Mouse (Mus musculus) cerebellum, adult 11 months (tissue): ENCODE measurements around the gene Runx2.

Experiments
- DNase-seq: peaks from one replicate; pipeline ENCODE4 v3.0.0; 2022

Gene Runx2

DNA sequence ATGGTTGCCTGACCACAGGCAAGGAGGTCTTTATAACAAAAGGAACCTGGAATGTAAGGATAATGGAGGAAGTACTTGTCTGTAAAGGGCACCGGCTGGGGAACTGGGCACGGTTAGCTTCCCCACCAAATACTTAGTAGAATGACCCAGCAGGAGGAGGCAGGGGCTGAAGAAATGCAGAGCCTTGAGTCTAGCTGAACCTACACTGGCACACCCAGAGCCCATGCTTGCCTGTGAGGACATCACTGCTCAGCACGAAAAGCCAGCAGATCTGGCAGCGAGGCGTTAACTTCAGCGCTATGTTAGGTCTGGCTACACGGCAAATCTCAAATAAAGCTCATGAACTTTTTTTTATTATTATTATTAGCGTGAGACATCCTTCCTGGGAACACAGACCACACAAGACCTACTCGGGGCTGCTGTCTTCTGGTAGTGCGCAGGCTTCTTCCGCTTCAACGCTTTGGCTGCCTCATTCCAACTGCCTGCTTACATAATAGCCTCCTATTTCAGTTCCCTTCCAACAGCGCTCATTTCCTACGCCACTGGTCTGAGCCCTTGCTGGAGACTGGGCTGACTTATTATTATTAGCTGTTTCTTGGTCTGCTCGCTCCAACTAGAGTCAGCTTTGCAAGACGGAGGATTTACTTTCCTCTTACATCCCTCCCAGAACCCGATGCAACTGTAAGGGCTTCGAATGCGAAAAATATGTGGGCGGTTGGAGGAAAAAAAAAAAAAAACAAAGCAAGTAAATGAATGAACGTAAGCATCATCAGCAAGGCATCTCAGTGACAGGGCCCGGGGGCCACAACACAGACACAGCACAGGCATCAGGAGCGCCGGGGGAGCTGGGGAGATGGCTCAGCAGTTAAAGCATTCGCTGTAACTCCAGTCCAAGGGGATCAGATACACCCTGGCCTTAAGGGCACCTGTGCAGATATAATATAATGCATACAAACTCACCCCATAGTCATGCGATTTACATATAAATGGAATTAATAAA lies 200.6 kb downstream of the Runx2 start:
- peak; percentile 82 for DNase-seq

DNA sequence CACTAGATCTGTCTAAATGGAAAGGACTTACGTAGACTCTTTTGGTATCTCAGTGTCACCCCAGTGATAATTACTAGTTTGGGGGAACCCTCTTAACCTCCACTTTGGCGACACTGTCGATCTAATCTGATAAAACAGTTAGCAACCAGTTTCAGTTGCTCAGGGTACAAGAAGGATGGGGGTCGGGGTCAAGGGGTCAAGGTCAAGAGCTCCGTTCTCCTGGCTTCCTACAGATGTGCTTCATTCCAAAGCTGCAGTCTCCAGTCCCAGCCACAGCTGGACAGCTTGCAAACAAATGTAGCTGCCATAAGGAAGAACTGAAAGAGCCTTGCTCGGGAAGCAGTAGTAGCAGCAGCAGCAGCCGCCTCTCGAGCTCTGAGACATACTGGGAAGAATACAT lies 202.0 kb downstream of the Runx2 start:
- DNase-seq, result peak; percentile 11

- DNase-seq, result no peak
Measured at GRCm38 (mm10) chr17:44612002-44612401, 202.6 kb downstream of the Runx2 start.

- no peak for DNase-seq
Measured at GRCm38 (mm10) chr17:44611543-44611942, 203.1 kb downstream of the Runx2 start.

- DNase-seq, result no peak
Measured at GRCm38 (mm10) chr17:44610828-44611227, 203.8 kb downstream of the Runx2 start.

- DNase-seq, result no peak
Measured at GRCm38 (mm10) chr17:44609897-44610641, 204.5 kb downstream of the Runx2 start.

- DNase-seq, result no peak
Measured at GRCm38 (mm10) chr17:44609356-44609755, 205.2 kb downstream of the Runx2 start.

DNA sequence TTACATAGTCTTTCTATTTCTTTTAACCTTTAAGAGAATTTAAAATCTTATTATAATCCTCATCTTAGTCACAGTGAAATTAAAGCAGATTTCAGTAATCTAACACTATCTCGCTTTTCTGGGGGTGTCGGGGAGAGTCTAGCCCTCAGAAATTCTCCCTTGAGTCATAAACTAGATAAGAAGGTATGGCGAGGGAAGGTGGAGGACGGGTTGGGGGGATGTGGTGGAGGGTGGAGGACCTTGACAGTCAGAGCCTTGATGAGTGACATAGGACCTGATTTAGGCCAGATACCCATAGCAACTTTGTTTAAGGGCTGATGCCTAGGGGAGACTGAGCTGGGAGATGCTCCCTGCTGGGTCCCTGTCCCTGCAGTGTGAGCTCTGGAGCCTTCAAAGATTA lies 205.7 kb downstream of the Runx2 start:
- DNase-seq, result no peak

GRCm38 (mm10) chr17:44607383-44607782 lies 207.2 kb downstream of the Runx2 start:
- DNase-seq, result no peak

DNA sequence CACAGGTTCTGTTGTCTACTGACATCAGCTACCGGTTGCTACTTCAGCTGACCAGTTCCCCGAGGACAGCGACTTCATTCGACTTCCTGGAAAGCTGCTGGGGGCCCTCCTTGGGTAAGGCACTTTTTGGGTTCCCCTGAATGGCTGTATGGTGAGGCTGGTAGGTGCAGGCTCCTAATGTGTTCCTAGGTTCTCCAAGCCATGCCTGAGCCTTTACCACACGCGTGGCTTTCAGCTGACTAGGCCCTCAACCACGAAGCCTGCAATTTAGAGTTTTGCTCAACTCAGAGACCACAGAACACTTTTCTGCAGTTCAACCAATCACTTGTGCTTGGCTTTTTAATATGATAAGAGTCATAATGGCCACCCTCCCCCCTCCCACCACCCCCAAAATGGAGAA lies 208.4 kb downstream of the Runx2 start:
- DNase-seq, result no peak

DNA sequence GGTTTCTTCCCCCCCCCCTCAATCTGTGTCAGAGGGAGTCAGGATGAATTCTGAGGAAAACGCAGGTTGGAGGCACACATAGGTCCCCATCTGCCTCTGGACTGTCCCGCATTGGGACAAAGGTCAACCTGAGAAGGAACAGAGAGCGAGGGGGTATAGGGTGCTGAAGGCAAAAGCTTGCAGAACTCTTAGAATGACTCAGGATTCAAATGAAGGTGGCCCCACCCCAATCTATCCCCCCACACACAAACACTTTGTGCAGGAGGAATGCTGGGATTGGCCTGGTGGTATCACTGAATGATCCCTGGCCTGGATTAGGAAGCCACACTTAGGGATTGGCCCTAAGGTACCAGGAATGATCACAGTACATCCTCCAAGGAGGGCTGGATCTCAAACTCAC lies 208.8 kb downstream of the Runx2 start:
- no peak for DNase-seq

DNA sequence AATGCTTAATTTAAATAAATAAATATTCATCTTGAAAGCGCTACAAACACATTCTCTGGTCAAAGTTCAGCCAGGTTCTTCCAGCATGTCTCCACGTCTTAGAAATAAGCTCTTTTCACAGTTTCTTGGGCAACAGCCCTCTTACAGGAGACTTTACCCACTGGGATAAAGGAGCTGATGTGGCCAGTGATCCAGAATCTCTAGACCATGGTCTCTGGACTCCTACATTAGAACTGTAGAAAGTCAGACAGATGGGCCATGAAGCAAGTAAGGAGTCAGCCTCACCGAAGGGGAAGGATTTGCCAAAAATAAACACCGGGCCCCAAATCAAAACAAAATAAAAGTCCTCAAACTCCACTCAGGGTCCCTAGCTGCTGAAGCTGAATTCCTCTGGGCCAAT lies 211.4 kb downstream of the Runx2 start:
- no peak for DNase-seq

- no peak for DNase-seq
Measured at GRCm38 (mm10) chr17:44601317-44602021, 213.1 kb downstream of the Runx2 start.

DNA sequence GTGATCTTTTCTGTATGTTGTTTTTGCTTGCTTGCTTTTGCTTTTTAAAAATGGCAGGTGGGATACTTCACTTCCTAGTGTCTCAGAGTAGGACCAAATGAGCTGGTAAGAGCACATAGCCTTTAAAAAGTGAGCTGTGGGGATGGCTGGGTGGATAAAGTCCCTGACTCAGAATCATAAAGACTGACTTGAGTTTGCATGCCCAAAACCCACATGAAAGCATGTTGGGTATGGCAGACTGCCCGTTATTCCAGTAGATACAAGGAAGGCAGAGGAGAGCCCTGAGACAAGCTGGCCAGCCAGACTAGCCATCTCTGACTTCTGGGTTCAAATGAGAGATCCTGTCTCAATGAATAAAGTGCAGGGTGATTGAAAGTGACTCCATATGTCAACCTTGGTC lies 214.7 kb downstream of the Runx2 start:
- no peak for DNase-seq

GRCm38 (mm10) chr17:44599132-44599531 lies 215.5 kb downstream of the Runx2 start:
- no peak for DNase-seq

GRCm38 (mm10) chr17:44597918-44598504 lies 216.6 kb downstream of the Runx2 start:
- DNase-seq, result no peak

DNA sequence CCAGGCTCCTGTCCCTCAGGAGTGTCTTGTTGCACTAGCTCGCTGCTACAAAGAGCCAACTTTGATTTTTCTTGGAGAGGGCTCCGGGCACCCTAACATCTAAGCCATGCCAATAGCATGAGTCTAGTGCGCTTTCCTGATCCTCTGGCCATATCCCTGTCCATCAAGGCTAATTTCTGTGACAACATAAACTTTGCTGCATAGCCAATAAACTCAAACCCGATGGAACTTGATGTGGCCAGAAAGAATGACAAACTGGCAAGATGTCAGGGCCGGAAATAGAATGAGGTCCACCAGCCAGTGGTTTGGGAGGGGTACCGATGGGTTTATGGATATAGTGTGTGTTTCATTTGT lies 221.9 kb downstream of the Runx2 start:
- no peak for DNase-seq

DNA sequence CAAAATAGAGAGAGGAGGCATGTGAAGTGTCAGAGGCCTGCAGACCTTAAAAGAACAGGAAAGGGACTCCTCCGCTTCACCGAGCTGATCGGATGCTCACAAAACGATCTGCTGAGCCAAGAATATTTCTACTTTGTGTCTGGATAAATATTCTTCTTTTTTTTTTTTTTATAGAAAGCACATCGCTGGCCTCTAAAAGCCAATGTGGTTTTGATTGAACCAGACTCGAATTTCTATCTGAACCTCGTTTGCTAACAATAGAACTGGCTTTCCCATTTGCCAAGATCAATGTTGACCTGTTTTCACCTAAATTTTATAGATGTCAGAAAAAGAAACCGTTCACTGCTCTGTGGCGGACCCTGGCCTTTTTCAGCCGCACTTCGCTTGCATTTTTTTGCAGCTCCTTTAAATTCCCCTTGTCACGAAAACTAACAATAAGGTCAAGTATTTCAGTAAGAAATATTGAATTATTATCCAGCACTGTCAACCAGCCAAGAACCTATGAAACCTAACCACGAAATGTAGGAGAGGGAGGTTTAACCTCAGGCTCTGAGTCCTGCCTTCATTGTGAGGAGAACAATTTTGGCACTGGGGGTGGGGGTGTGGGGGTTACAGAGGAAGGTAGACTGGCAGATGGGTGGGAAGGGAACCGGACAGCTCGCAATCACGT lies 222.4 kb downstream of the Runx2 start:
- no peak for DNase-seq

DNA sequence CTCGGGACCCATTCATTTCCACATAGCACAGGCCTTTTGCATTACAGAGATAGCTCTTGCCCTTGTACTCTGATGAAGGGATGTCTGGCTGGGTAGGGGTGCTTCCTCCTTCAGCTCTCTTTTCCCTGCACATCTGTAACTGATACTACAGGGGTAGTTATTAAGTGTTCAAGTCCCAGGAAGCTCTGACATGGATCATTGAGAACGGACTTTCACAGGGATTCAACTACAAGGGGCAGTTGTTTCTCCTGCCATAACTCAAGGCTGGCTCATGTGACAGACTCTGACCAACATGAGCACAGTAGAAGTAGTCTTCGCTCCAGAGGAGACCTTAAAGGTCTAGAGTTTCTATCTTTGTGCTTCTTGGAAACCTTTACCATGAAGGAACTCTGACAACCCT lies 226.1 kb downstream of the Runx2 start:
- no peak for DNase-seq

DNA sequence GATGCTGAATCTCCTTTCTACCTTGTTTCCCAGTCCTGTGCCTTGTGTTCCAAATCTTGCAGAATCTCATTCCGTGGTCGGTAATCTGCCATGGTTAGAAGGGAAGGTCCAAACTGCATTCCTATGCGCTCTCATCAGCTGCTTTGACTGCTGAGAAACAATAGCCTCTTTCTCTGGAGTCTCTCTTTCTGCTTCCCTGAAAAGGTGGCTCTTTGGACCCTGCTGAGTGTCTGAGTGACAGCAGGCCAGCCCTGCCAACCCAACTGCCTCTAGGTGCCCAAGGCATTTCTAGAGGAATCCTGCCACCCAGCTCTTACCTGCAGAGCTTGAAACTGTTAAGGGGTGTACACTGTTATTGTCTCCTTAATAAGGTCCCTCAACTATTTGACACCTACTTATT lies 226.6 kb downstream of the Runx2 start:
- DNase-seq, result no peak

- no peak for DNase-seq
Measured at GRCm38 (mm10) chr17:44586196-44586595, 228.4 kb downstream of the Runx2 start.

DNA sequence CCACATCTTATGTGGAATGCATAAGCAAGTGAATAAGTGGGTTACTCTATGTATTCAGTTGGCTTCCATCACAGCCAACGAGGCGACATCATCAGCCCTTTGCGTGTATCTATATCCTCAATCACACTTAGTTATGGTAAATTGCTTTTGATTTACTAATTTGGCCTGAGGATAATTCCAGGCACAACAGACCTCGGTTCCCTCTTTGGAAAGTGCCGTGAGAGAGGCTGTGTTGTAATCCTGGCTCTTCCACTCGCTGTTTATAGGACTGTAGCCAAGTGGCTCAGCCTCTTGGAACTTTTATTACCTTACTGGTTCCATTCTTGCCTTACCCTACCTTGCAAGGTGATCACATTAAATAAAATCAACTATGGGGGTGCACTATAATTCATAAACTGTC lies 229.8 kb downstream of the Runx2 start:
- DNase-seq, result no peak

DNA sequence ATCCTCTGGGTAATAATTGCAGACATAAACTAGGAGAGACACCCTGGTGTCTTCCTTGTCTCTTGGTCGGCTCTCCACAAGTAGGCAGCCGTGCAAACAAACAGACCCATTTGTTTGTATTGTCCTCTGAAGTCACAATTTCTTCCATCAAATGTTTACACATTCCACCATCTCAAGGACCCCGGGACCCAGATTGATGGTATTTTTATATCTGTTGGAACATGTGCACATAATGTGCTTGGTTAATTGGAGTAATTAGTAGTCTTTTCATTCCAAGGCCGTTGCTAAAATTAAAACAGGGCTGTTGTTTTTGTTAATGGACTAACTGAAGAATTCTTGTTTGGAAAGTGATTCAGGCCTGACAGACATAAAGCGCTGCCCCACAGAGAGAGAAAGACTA lies 236.8 kb downstream of the Runx2 start:
- DNase-seq, result no peak
